Mouse (Mus musculus) testis, adult 2 months (tissue): ENCODE data around the gene Zfhx3. TPM values are rescaled to one million over a fixed set of nuclear protein-coding genes. Genes with fewer than 3 reads are reported as not detected.

Experiments
- H3K27ac ChIP-seq: fragments of 200-500 bp; 2 replicates; pipeline ENCODE4 v1.5.1; 2012; ENCODE audit warnings: low read depth, low read length; ENCODE audit not compliant: control insufficient read depth, insufficient read depth
- H3K27me3 ChIP-seq: fragments of 200-500 bp; 2 replicates; pipeline ENCODE4 v1.6.1; 2012; ENCODE audit warnings: mild to moderate bottlenecking, low read length, moderate library complexity; ENCODE audit not compliant: control insufficient read depth, insufficient read depth
- H3K36me3 ChIP-seq: fragments of 200-500 bp; 2 replicates; pipeline ENCODE4 v1.6.1; 2012; ENCODE audit warnings: mild to moderate bottlenecking, low read length; ENCODE audit not compliant: control insufficient read depth, insufficient read depth
- H3K4me1 ChIP-seq: fragments of 200-500 bp; 2 replicates; pipeline ENCODE4 v1.6.1; 2012; ENCODE audit warnings: low read length; ENCODE audit not compliant: control insufficient read depth, insufficient read depth
- H3K4me3 ChIP-seq: fragments of 200-500 bp; 2 replicates; pipeline ENCODE4 v1.5.1; 2012; ENCODE audit warnings: low read depth, mild to moderate bottlenecking, low read length, moderate library complexity, mixed read lengths; ENCODE audit not compliant: control insufficient read depth
- CTCF ChIP-seq: fragments of 200-500 bp; IDR thresholded peaks from 2 replicates; pipeline ENCODE4 v1.5.1; 2012; ENCODE audit warnings: low read depth, mild to moderate bottlenecking, inconsistent platforms, low read length, moderate library complexity; ENCODE audit not compliant: control insufficient read depth, insufficient read depth, insufficient replicate concordance
- POLR2A ChIP-seq: fragments of 200-500 bp; IDR thresholded peaks from 2 replicates; pipeline ENCODE4 v1.6.1; 2012; ENCODE audit warnings: low read depth, mild to moderate bottlenecking, inconsistent platforms, low read length, moderate library complexity; ENCODE audit not compliant: control insufficient read depth
- polyA plus RNA-seq: library from polyadenylated mRNA; depleted of rRNA; stranded (reverse); fragments of >200 nt; gene quantifications from 2 replicates; pipeline ENCODE4 v1.2.3, GENCODE M21; 2012

Zfhx3 gene
- polyA plus RNA-seq, 1 experiment: 11.9 TPM

GRCm38 (mm10) chr8:108866430-108866829 lies 924.0 kb downstream of the Zfhx3 start:
- TF ChIP-seq CTCF (no peak), POLR2A (no peak)
- H3K4me1 ChIP-seq: no peaks in the 10 kb centered on the region
- no peaks in the 10 kb centered on the region for H3K36me3 ChIP-seq
- no peaks in the 10 kb centered on the region for H3K27me3 ChIP-seq
- no peak overlapping the region for H3K27ac ChIP-seq
- H3K4me3 ChIP-seq: no peak overlapping the region

GRCm38 (mm10) chr8:108867482-108868258 lies 925.2 kb downstream of the Zfhx3 start:
- no peak overlapping the region for H3K27ac ChIP-seq
- TF ChIP-seq CTCF (no peak), POLR2A (no peak)
- no peaks in the 10 kb centered on the region for H3K4me1 ChIP-seq
- no peaks in the 10 kb centered on the region for H3K27me3 ChIP-seq
- no peak overlapping the region for H3K4me3 ChIP-seq
- no peaks in the 10 kb centered on the region for H3K36me3 ChIP-seq

- Histone ChIP-seq H3K4me3 (no peak overlapping the region), H3K27me3 (no peaks in the 10 kb centered on the region), H3K36me3 (no peaks in the 10 kb centered on the region), H3K27ac (no peak overlapping the region), H3K4me1 (no peaks in the 10 kb centered on the region)
- TF ChIP-seq CTCF: no peak
- no peak for TF ChIP-seq POLR2A
Measured at GRCm38 (mm10) chr8:108868259-108869090, 926.0 kb downstream of the Zfhx3 start.

DNA sequence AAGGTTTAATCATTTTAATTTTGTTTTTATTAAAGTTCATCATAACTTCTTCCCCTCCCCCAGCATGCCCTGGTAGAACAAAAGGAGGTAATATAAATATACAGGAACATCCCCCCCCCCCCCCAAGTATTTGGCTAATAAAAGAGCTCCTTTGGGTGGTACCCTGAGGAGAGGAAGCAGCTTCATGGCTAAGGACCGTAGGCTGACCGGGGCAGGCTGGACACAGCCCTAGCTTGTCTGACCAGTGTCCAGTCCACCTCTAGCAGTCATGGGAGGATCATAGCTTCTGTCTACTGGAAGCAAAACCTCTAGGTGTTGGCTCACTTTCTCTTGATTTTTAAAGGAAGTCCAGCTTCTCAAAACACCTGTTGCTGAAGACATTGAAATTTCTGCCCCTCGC lies 927.0 kb downstream of the Zfhx3 start:
- no peak overlapping the region for H3K27ac ChIP-seq
- no peaks in the 10 kb centered on the region for H3K27me3 ChIP-seq
- no peak overlapping the region for H3K4me3 ChIP-seq
- TF ChIP-seq CTCF (no peak), POLR2A (no peak)
- H3K4me1 ChIP-seq: no peaks in the 10 kb centered on the region
- no peaks in the 10 kb centered on the region for H3K36me3 ChIP-seq

GRCm38 (mm10) chr8:108869935-108870334 lies 927.5 kb downstream of the Zfhx3 start:
- no peak overlapping the region for H3K27ac ChIP-seq
- H3K4me1 ChIP-seq: no peaks in the 10 kb centered on the region
- no peak overlapping the region for H3K4me3 ChIP-seq
- TF ChIP-seq POLR2A (no peak), CTCF (no peak)
- H3K27me3 ChIP-seq: no peaks in the 10 kb centered on the region
- H3K36me3 ChIP-seq: no peaks in the 10 kb centered on the region

DNA sequence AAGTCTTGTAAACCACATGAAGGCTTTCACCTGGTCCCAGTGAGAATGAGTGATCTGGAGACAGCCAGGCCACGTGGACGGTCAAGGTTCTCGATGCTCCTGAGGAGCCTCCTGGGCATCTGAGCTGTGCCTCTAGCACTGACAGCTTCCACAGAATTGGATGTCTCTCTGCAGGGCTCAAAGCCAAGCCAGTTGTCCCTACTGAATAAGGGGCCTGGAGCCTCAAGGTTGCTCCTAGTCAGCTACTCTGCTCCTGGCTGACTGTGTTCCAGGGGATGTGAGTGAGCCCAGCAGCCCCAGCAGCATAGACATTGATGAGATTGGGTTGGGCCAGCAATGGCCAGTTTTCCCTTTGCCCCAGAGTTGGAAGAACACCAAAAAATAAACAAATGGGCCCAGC lies 927.9 kb downstream of the Zfhx3 start:
- H3K4me1 ChIP-seq: no peaks in the 10 kb centered on the region
- no peak for TF ChIP-seq POLR2A
- no peak for TF ChIP-seq CTCF
- no peaks in the 10 kb centered on the region for H3K27me3 ChIP-seq
- H3K36me3 ChIP-seq: no peaks in the 10 kb centered on the region
- H3K27ac ChIP-seq: no peak overlapping the region
- H3K4me3 ChIP-seq: no peak overlapping the region

DNA sequence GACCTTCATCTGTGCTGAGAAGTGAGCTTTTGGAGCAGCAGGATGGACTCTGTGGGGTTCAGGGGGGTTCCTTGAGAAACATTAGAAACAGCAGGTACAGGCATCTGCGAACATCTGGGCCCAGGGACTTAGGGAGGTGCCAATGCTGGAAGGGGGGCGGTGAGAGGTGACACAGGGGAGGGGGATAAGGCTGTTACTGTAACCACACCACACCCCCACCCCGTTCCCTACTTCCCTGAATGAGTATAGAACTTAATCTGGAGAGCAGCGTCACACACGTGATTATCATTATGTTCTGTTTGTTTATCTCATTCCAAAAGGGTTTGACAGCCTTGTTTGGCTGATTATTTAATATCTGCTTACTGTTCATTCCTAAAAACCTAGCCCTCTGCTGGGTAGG lies 933.3 kb downstream of the Zfhx3 start:
- H3K4me1 ChIP-seq: no peaks in the 10 kb centered on the region
- H3K27ac ChIP-seq: no peak overlapping the region
- no peaks in the 10 kb centered on the region for H3K36me3 ChIP-seq
- H3K27me3 ChIP-seq: no peaks in the 10 kb centered on the region
- peak overlapping the region; percentile 23; the same call in 1 of the 2 replicates for H3K4me3 ChIP-seq
- TF ChIP-seq CTCF (no peak), POLR2A (no peak)
